8 mouse cellular contexts compared by ENCODE assay signal in genomic region chr6:113483100-113483615, GRCm38 (mm10). TPM values are rescaled to one million over a fixed set of nuclear protein-coding genes. Genes with fewer than 3 reads are reported as not detected.
DNase-seq lines count a peak whose midpoint lies in the region; ATAC-seq lines count a peak whose summit lies in the region.

Gene Creld1 (plus strand): TSS chr6:113483297.

- peak within 1 kb of the TSS; percentile 39 for H3K4me3 ChIP-seq in embryonic facial prominence, embryonic 13.5 days
- H3K4me3 ChIP-seq in midbrain, embryonic 11.5 days (ENCODE audit: low read depth, low read length): peak within 1 kb of the TSS; percentile 66

- ATAC-seq in embryonic facial prominence, embryonic 13.5 days (ENCODE audit: insufficient number of reproducible peaks, insufficient read depth, low FRiP score, low TSS enrichment, low read depth): peak; percentile 76
- peak; percentile 96 for ATAC-seq in midbrain, embryonic 11.5 days (ENCODE audit: low FRiP score)

- DNase-seq in adrenal gland, postnatal 4 days (ENCODE audit: low spot score in 2 of 2): peak; percentile 70 to 87
- peak; percentile 100 for DNase-seq in heart, adult 11 months
- peak; percentile 97 for DNase-seq in kidney, adult 11 months
- DNase-seq in left cerebral cortex, postnatal 4 days: peak; percentile 95
- peak; percentile 99 for DNase-seq in midbrain, embryonic 11.5 days (ENCODE audit: low spot score, missing footprints)
- peak; percentile 85 for DNase-seq in right cerebral cortex, postnatal 4 days
- peak; percentile 92 for DNase-seq in yolk sac, embryonic 10.5 days (ENCODE audit: low spot score)

- WGBS in embryonic facial prominence, embryonic 13.5 days: under 1% methylated on average over 26 of the region's 26 CpGs
- WGBS in midbrain, embryonic 11.5 days: under 1% methylated on average over 26 of the region's 26 CpGs

- H3K9ac ChIP-seq in embryonic facial prominence, embryonic 13.5 days: peak within 1 kb of the TSS; percentile 69
- H3K9ac ChIP-seq in midbrain, embryonic 11.5 days (ENCODE audit: low read length): peak within 1 kb of the TSS; percentile 88

- intact Hi-C loops in left cerebral cortex, postnatal 4 days (cut with DNase I): no loop called here

- no peaks in the 10 kb centered on the region for H3K9me3 ChIP-seq in embryonic facial prominence, embryonic 13.5 days
- H3K9me3 ChIP-seq in midbrain, embryonic 11.5 days (ENCODE audit: control insufficient read depth, low read length): no peaks in the 10 kb centered on the region

- H3K4me1 ChIP-seq in embryonic facial prominence, embryonic 13.5 days: peaks cover 35% of the 10 kb centered on the region
- peaks cover 21% of the 10 kb centered on the region for H3K4me1 ChIP-seq in midbrain, embryonic 11.5 days (ENCODE audit: control insufficient read depth, insufficient read depth, low read length)

- 0 out of 2 replicates have a peak within 1 kb of the TSS, but pooled peaks have one; percentile 7 for H3K27ac ChIP-seq in embryonic facial prominence, embryonic 13.5 days
- peak within 1 kb of the TSS; percentile 86 for H3K27ac ChIP-seq in midbrain, embryonic 11.5 days (ENCODE audit: low read depth, low read length)

- H3K4me2 ChIP-seq in embryonic facial prominence, embryonic 13.5 days: peak within 1 kb of the TSS; percentile 74
- peak within 1 kb of the TSS; percentile 88 for H3K4me2 ChIP-seq in midbrain, embryonic 11.5 days

- no peaks in the 10 kb centered on the region for H3K36me3 ChIP-seq in embryonic facial prominence, embryonic 13.5 days
- no peaks in the 10 kb centered on the region for H3K36me3 ChIP-seq in midbrain, embryonic 11.5 days (ENCODE audit: control insufficient read depth, insufficient read depth, low read length)

- peaks cover 52% of the 10 kb centered on the region for H3K27me3 ChIP-seq in embryonic facial prominence, embryonic 13.5 days
- no peaks in the 10 kb centered on the region; the same call in 1 of the 2 replicates for H3K27me3 ChIP-seq in midbrain, embryonic 11.5 days (ENCODE audit: control insufficient read depth, insufficient read depth, low read length)

RNA-seq across cellular contexts. Expression of gene Creld1, which starts in this region (rescaled TPM):
- total RNA-seq in adrenal gland, postnatal 4 days (2021): 10 to 100 TPM; 40.6 to 44.1 TPM
- polyA plus RNA-seq in embryonic facial prominence, embryonic 13.5 days (2015; fragmentation: Nextera tagmentation; extraction: Ambion mirVana): 13.9 and 14.6 TPM in 2 replicates
- 10 to 100 TPM; 80.4 to 82.1 TPM for total RNA-seq in left cerebral cortex, postnatal 4 days (2021)
- 29.2 and 29.9 TPM in 2 replicates for polyA plus RNA-seq in midbrain, embryonic 11.5 days (2014; fragmentation: Nextera tagmentation; extraction: Ambion mirVana)

Comparison
In these comparisons a context has a peak if more than half of its experiments do, and no peak if none do; other contexts are left out.
1. Peak in every context shown above with its lines: DNase-seq, ATAC-seq, H3K4me3 ChIP-seq and H3K27ac ChIP-seq.